Comparison of ENCODE assay signal across 8 mouse cellular contexts in the genomic region with DNA sequence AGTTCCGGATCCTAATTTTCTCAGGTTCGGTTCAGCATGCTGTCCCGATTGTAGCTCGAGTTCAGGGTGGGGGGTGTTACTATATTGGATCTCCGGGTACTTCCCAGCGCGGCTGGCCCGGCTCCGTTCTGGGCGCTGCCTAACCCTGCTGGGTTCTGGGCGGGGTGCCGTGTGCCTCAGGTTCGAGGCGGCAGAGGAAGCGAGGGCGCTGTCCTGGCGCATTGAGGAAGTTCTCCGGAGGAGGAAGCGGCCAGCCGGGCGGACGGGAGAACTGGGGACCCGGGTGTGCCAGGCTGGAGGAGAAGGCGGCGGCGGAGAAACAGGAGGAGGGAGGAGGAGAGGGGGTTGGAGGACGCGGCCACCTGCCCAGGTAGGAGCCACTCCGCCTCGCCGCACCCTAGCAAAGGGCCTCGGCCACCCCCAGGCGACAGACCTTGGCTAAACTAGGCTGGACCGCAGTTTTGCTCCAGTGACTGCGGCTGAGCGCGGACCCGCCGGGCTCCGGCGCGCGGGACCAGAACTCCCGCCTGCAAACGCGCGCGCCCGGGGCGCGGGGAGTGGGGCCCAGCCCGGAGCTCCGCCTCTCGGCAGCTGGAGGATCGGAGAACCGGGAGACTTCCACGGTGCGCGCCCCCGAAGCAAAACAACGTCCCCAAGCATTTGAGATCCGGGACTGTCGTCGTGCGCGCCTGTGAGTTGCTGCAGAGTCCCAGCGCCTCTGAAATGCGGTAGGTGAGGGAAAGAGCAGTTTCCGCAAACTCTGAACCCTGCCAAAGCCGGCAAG. TPM values are rescaled to one million over a fixed set of nuclear protein-coding genes. Genes with fewer than 3 reads are reported as not detected.
DNase-seq lines count a peak whose midpoint lies in the region; ATAC-seq and TF ChIP-seq lines count a peak whose summit lies in the region.

A gene (plus strand): TSS at position 296 of the 784 bp plus-strand sequence.

- H3K27me3 ChIP-seq in intestine, embryonic 15.5 days (replicated peaks) = peaks cover 3% of the 10 kb centered on the region
- H3K27me3 ChIP-seq in liver, adult 2 months (ENCODE audit: control insufficient read depth, insufficient read depth, low read length) = peaks cover 3% of the 10 kb centered on the region; the same call in 1 of the 2 replicates
- peaks cover 14% of the 10 kb centered on the region for H3K27me3 ChIP-seq in midbrain, postnatal 0 days (ENCODE audit: insufficient read depth, low read length)

- peak within 1 kb of the TSS; percentile 66 for H3K4me3 ChIP-seq in intestine, embryonic 15.5 days (replicated peaks)
- peak within 1 kb of the TSS; percentile 70 for H3K4me3 ChIP-seq in liver, adult 2 months (ENCODE audit: insufficient read depth, low read depth, low read length)
- peak within 1 kb of the TSS; percentile 49 for H3K4me3 ChIP-seq in midbrain, postnatal 0 days (ENCODE audit: low read depth, low read length)

- no peaks in the 10 kb centered on the region for H3K79me2 ChIP-seq in liver, adult 2 months (ENCODE audit: control insufficient read depth, insufficient read depth, low read length)

- H3K9ac ChIP-seq in intestine, embryonic 15.5 days = peak within 1 kb of the TSS; percentile 73
- H3K9ac ChIP-seq in liver, adult 2 months (ENCODE audit: low read depth, low read length) = peak within 1 kb of the TSS; percentile 72
- H3K9ac ChIP-seq in midbrain, postnatal 0 days (replicated peaks; ENCODE audit: low read length, poor library complexity, severe bottlenecking) = peak within 1 kb of the TSS; percentile 46; the same call in 1 of the 2 replicates

- peak; percentile 14 for DNase-seq in NIH3T3 (ENCODE audit: low read depth)
- peak; percentile 76 for DNase-seq in embryo, embryonic 10 days (ENCODE audit: low spot score)
- peak; percentile 32 to 47 for DNase-seq in gastrocnemius, postnatal 4 days (ENCODE audit: low spot score in 2 of 2)
- no peak for DNase-seq in liver, adult 2 months (ENCODE audit: extremely low read depth, low read depth, low spot score)
- peak; percentile 39 for DNase-seq in midbrain, postnatal 0 days (ENCODE audit: low spot score)
- DNase-seq in spleen, postnatal 36 days (ENCODE audit: low spot score in 2 of 2) = peak; percentile 79 to 82
- no peak for DNase-seq in cerebellum, adult 18-20 months

- TF ChIP-seq CTCF in liver, adult 2 months (IDR thresholded peaks at IDR 0.05; ENCODE audit: low read depth, low read length) = no peak
- TF ChIP-seq CTCF in midbrain, postnatal 0 days (IDR thresholded peaks at IDR 0.05) = no peak

- H3K9me3 ChIP-seq in intestine, embryonic 15.5 days = no peaks in the 10 kb centered on the region
- no peaks in the 10 kb centered on the region for H3K9me3 ChIP-seq in midbrain, postnatal 0 days (ENCODE audit: low read length)

- 0 out of 2 replicates have a peak, but pooled peaks cover 2% of the 10 kb centered on the region for H3K4me1 ChIP-seq in intestine, embryonic 15.5 days (replicated peaks)
- no peaks in the 10 kb centered on the region for H3K4me1 ChIP-seq in liver, adult 2 months (ENCODE audit: control insufficient read depth, insufficient read depth, low read length)
- peaks cover 4% of the 10 kb centered on the region; the same call in 1 of the 2 replicates for H3K4me1 ChIP-seq in midbrain, postnatal 0 days (ENCODE audit: insufficient read depth, low read length)

- H3K27ac ChIP-seq in intestine, embryonic 15.5 days = peak within 1 kb of the TSS; percentile 51
- peak within 1 kb of the TSS; percentile 47; the same call in 1 of the 2 replicates for H3K27ac ChIP-seq in liver, adult 2 months (replicated peaks; ENCODE audit: insufficient read depth, low read depth, low read length)
- no peak within 1 kb of the TSS for H3K27ac ChIP-seq in midbrain, postnatal 0 days (ENCODE audit: low read depth, low read length)

- TF ChIP-seq POLR2A in liver, adult 2 months (IDR thresholded peaks at IDR 0.05; ENCODE audit: extremely low read depth, insufficient read depth, low read length) = no peak

- H3K36me3 ChIP-seq in intestine, embryonic 15.5 days = no peaks in the 10 kb centered on the region
- no peaks in the 10 kb centered on the region for H3K36me3 ChIP-seq in liver, adult 2 months (ENCODE audit: control insufficient read depth, insufficient read depth, low read length)
- H3K36me3 ChIP-seq in midbrain, postnatal 0 days (ENCODE audit: insufficient read depth, low read length) = no peaks in the 10 kb centered on the region

- under 1% methylated on average over 70 of the region's 70 CpGs for WGBS in intestine, embryonic 15.5 days
- 1% methylated on average over 67 of the region's 70 CpGs for WGBS in liver, adult 2 months
- WGBS in midbrain, postnatal 0 days = under 1% methylated on average over 63 of the region's 70 CpGs

- ATAC-seq in intestine, embryonic 15.5 days = peak; percentile 92
- ATAC-seq in midbrain, postnatal 0 days (ENCODE audit: low FRiP score) = no peak

- H3K4me2 ChIP-seq in intestine, embryonic 15.5 days (replicated peaks) = peak within 1 kb of the TSS; percentile 93
- peak within 1 kb of the TSS; percentile 99 for H3K4me2 ChIP-seq in midbrain, postnatal 0 days (ENCODE audit: low read depth, low read length, poor library complexity, severe bottlenecking)

RNA-seq across cellular contexts. Expression of the gene that starts here (rescaled TPM):
- total RNA-seq in gastrocnemius, postnatal 4 days (2021) = 1 to 10 TPM; 5.6 to 5.9 TPM
- 3.3 and 3.6 TPM in 2 replicates for polyA plus RNA-seq in intestine, embryonic 15.5 days (2015; fragmentation: Nextera tagmentation; extraction: Ambion mirVana)
- total RNA-seq in liver, adult 2 months (2014; rRNA removed) = 3.0 and 4.2 TPM in 2 replicates
- polyA plus RNA-seq in liver, adult 2 months (2012; rRNA removed) = 0.96 and 1.9 TPM in 2 replicates
- total RNA-seq in midbrain, postnatal 0 days (2014; rRNA removed) = 2.8 and 3.1 TPM in 2 replicates
- 0.90 and 0.91 TPM in 2 replicates for polyA plus RNA-seq in midbrain, postnatal 0 days (2015; fragmentation: Nextera tagmentation; extraction: Ambion mirVana)

Comparison
In these comparisons a context has a peak if more than half of its experiments do, and no peak if none do; other contexts are left out.
1. DNase-seq: peak in NIH3T3 (single experiment), embryo, embryonic 10 days (single experiment), gastrocnemius, postnatal 4 days (2 of 2), midbrain, postnatal 0 days (single experiment) and spleen, postnatal 36 days (2 of 2); none in liver, adult 2 months (single experiment) and cerebellum, adult 18-20 months (0 of 2).
2. Peak in every context shown above with its lines, with median percentiles within 50 percentile points of each other: H3K4me3 ChIP-seq and H3K9ac ChIP-seq.